ENCODE assay signal across 8 mouse cellular contexts in genomic region chr3:135439651-135440050, GRCm38 (mm10). TPM values are rescaled to one million over a fixed set of nuclear protein-coding genes. Genes with fewer than 3 reads are reported as not detected.
DNase-seq lines count a peak whose midpoint lies in the region; ATAC-seq and TF ChIP-seq lines count a peak whose summit lies in the region.

No protein-coding gene starts in this region.

- H3K27ac ChIP-seq in cerebellum, adult 2 months (ENCODE audit: insufficient read depth, low read length): peak overlapping the region; percentile 94
- peak overlapping the region; percentile 100 for H3K27ac ChIP-seq in limb, embryonic 14.5 days (replicated peaks; ENCODE audit: low read depth, low read length)
- H3K27ac ChIP-seq in stomach, embryonic 16.5 days (ENCODE audit: low read length): peak overlapping the region; percentile 100

- ATAC-seq in limb, embryonic 14.5 days (ENCODE audit: low FRiP score, low read depth): no peak
- ATAC-seq in stomach, embryonic 16.5 days (ENCODE audit: insufficient read depth, low FRiP score): no peak

- H3K9ac ChIP-seq in limb, embryonic 14.5 days (ENCODE audit: low read depth, low read length, severe bottlenecking): peak overlapping the region; percentile 99
- peak overlapping the region; percentile 99 for H3K9ac ChIP-seq in stomach, embryonic 16.5 days (ENCODE audit: low read length)

- no peaks in the 10 kb centered on the region for H3K27me3 ChIP-seq in cerebellum, adult 2 months (ENCODE audit: control insufficient read depth, insufficient read depth, low read length)
- H3K27me3 ChIP-seq in limb, embryonic 14.5 days (ENCODE audit: control insufficient read depth, insufficient read depth, low read length): no peaks in the 10 kb centered on the region
- no peaks in the 10 kb centered on the region for H3K27me3 ChIP-seq in stomach, embryonic 16.5 days (ENCODE audit: control insufficient read depth, insufficient read depth, low read length)

- no peak for TF ChIP-seq CTCF in cerebellum, adult 2 months (IDR thresholded peaks at IDR 0.05; ENCODE audit: borderline replicate concordance, insufficient read depth, low read depth, low read length)

- no peaks in the 10 kb centered on the region for H3K9me3 ChIP-seq in limb, embryonic 14.5 days (ENCODE audit: control insufficient read depth, low read length)
- H3K9me3 ChIP-seq in stomach, embryonic 16.5 days (replicated peaks; ENCODE audit: control insufficient read depth, low read length): no peaks in the 10 kb centered on the region

- no peak for TF ChIP-seq POLR2A in cerebellum, adult 2 months (IDR thresholded peaks at IDR 0.05; ENCODE audit: borderline replicate concordance, insufficient read depth, low read length)
- no peak for TF ChIP-seq POLR2A in limb, embryonic 14.5 days (IDR thresholded peaks at IDR 0.05; ENCODE audit: borderline replicate concordance, extremely low read depth, insufficient read depth, insufficient read length)

- peak overlapping the region; percentile 86 for H3K4me3 ChIP-seq in cerebellum, adult 2 months (replicated peaks; ENCODE audit: insufficient read depth, low read depth, low read length)
- peak overlapping the region; percentile 87 for H3K4me3 ChIP-seq in limb, embryonic 14.5 days (replicated peaks; ENCODE audit: low read length)
- peak overlapping the region; percentile 92 for H3K4me3 ChIP-seq in stomach, embryonic 16.5 days (replicated peaks; ENCODE audit: low read length)

- H3K4me2 ChIP-seq in limb, embryonic 14.5 days (replicated peaks; ENCODE audit: low read depth, low read length, severe bottlenecking): peak overlapping the region; percentile 96
- H3K4me2 ChIP-seq in stomach, embryonic 16.5 days (ENCODE audit: low read depth, low read length): peak overlapping the region; percentile 90

- no peaks in the 10 kb centered on the region for H3K4me1 ChIP-seq in cerebellum, adult 2 months (ENCODE audit: control insufficient read depth, insufficient read depth, low read length)
- H3K4me1 ChIP-seq in limb, embryonic 14.5 days (ENCODE audit: control insufficient read depth, insufficient read depth, low read length): peaks cover 10% of the 10 kb centered on the region
- H3K4me1 ChIP-seq in stomach, embryonic 16.5 days (ENCODE audit: control insufficient read depth, insufficient read depth, low read length): peaks cover 10% of the 10 kb centered on the region; the same call in 1 of the 2 replicates

- peaks cover 28% of the 10 kb centered on the region for H3K36me3 ChIP-seq in limb, embryonic 14.5 days (ENCODE audit: control insufficient read depth, insufficient read depth, low read length)
- H3K36me3 ChIP-seq in stomach, embryonic 16.5 days (ENCODE audit: control insufficient read depth, insufficient read depth, low read length): peaks cover 3% of the 10 kb centered on the region; the same call in 1 of the 2 replicates

- DNase-seq in cerebellum, adult 2 months: no peak
- DNase-seq in cerebellum, postnatal 10 days: no peak
- DNase-seq in retina, postnatal 1 day: peak; percentile 7
- no peak for DNase-seq in retina, embryonic 14.5 days (ENCODE audit: low spot score)
- DNase-seq in limb, embryonic 14.5 days (ENCODE audit: low spot score): no peak
- no peak for DNase-seq in c-Kit-positive CD71-positive TER-119-positive erythroid progenitor cells, embryonic 14.5 days (ENCODE audit: low spot score)
- DNase-seq in adrenal gland, postnatal 25 days: no peak

- WGBS in cerebellum, adult 2 months: under 1% methylated on average over 15 of the region's 15 CpGs
- WGBS in limb, embryonic 14.5 days: 3% methylated on average over 15 of the region's 15 CpGs
- WGBS in stomach, embryonic 16.5 days: under 1% methylated on average over 15 of the region's 15 CpGs

RNA-seq across cellular contexts. Expression of gene Ube2d3, which starts 1.7 kb away (rescaled TPM):
- polyA plus RNA-seq in cerebellum, adult 2 months (2012; rRNA removed): 181 and 187 TPM in 2 replicates
- 376 and 429 TPM in 2 replicates for polyA plus RNA-seq in limb, embryonic 14.5 days (2012; rRNA removed)
- polyA plus RNA-seq in limb, embryonic 14.5 days (2014; fragmentation: Nextera tagmentation; extraction: Ambion mirVana): 518 and 519 TPM in 2 replicates
- polyA plus RNA-seq in stomach, embryonic 16.5 days (2015; fragmentation: Nextera tagmentation; extraction: Ambion mirVana): 456 and 465 TPM in 2 replicates
- 377 and 397 TPM in 2 replicates for total RNA-seq in adrenal gland, postnatal 25 days (2021)

RNA-seq across cellular contexts. Expression of gene Cisd2, which starts 15.9 kb away (rescaled TPM):
- polyA plus RNA-seq in cerebellum, adult 2 months (2012; rRNA removed): 48.6 and 51.3 TPM in 2 replicates
- 37.1 and 44.6 TPM in 2 replicates for polyA plus RNA-seq in limb, embryonic 14.5 days (2012; rRNA removed)
- 46.9 and 49.7 TPM in 2 replicates for polyA plus RNA-seq in limb, embryonic 14.5 days (2014; fragmentation: Nextera tagmentation; extraction: Ambion mirVana)
- 52.9 and 59.7 TPM in 2 replicates for polyA plus RNA-seq in stomach, embryonic 16.5 days (2015; fragmentation: Nextera tagmentation; extraction: Ambion mirVana)
- 32.9 and 35.5 TPM in 2 replicates for total RNA-seq in adrenal gland, postnatal 25 days (2021)

RNA-seq across cellular contexts. Expression of gene Manba, which starts 45.8 kb away (rescaled TPM):
- polyA plus RNA-seq in cerebellum, adult 2 months (2012; rRNA removed): 8.8 and 9.8 TPM in 2 replicates
- polyA plus RNA-seq in limb, embryonic 14.5 days (2012; rRNA removed): 3.3 and 4.2 TPM in 2 replicates
- 6.5 and 7.6 TPM in 2 replicates for polyA plus RNA-seq in limb, embryonic 14.5 days (2014; fragmentation: Nextera tagmentation; extraction: Ambion mirVana)
- polyA plus RNA-seq in stomach, embryonic 16.5 days (2015; fragmentation: Nextera tagmentation; extraction: Ambion mirVana): 16.8 and 18.3 TPM in 2 replicates
- 8.8 and 16.0 TPM in 2 replicates for total RNA-seq in adrenal gland, postnatal 25 days (2021)
